Mouse (Mus musculus) liver, postnatal 0 days (tissue): ENCODE measurements at regions not wholly inside any gene's neighbourhood (a gene's known extent, or its start where the extent isn't known, plus 50 kb on each side); places are given as distances from the start of the nearest gene placed in this dataset.
A peak's percentile ranks its signal among the peaks of the same experiment; 100 is the strongest.

Source experiments
- ATAC-seq: fragments of 200-750 bp; cut with Nextera tagmentation; 2 replicates; pipeline ENCODE4 v1.8.0; 2017; ENCODE audit warnings: mild to moderate bottlenecking, moderate library complexity
- DNase-seq: peaks from one replicate; pipeline ENCODE4 v3.0.0-alpha.2; 2016
- H3K27ac ChIP-seq: fragments of 300-500 bp; sonication (generic); 2 replicates; pipeline ENCODE4 v1.5.1; 2014; ENCODE audit warnings: antibody characterized with exemption, moderate library complexity, mild to moderate bottlenecking, low read depth
- H3K27me3 ChIP-seq: fragments of 300-500 bp; sonication (generic); 2 replicates; pipeline ENCODE4 v1.6.1; 2014; ENCODE audit warnings: low read length, control low read depth, mixed read lengths; ENCODE audit not compliant: insufficient read depth
- H3K36me3 ChIP-seq: fragments of 300-500 bp; sonication (generic); replicated peaks from 2 replicates; pipeline ENCODE4 v1.6.1; 2014; ENCODE audit warnings: mild to moderate bottlenecking, control low read depth, low read length, moderate library complexity, mixed read lengths; ENCODE audit not compliant: insufficient read depth
- H3K4me1 ChIP-seq: fragments of 300-500 bp; sonication (generic); 2 replicates; pipeline ENCODE4 v1.6.1; 2014; ENCODE audit warnings: antibody characterized with exemption, mild to moderate bottlenecking, control low read depth; ENCODE audit not compliant: insufficient read depth
- H3K4me2 ChIP-seq: fragments of 300-500 bp; sonication (generic); 2 replicates; pipeline ENCODE4 v1.6.1; 2014; ENCODE audit warnings: low read depth, mild to moderate bottlenecking, low read length, moderate library complexity, mixed read lengths
- H3K4me3 ChIP-seq: fragments of 300-500 bp; sonication (generic); 2 replicates; pipeline ENCODE4 v1.5.1; 2014; ENCODE audit warnings: low read depth, low read length
- H3K9ac ChIP-seq: fragments of 300-500 bp; sonication (generic); replicated peaks from 2 replicates; pipeline ENCODE4 v1.6.1; 2014; ENCODE audit warnings: mild to moderate bottlenecking, moderate library complexity
- H3K9me3 ChIP-seq: fragments of 300-500 bp; sonication (generic); 2 replicates; pipeline ENCODE4 v1.6.1; 2016; ENCODE audit warnings: mild to moderate bottlenecking, control low read depth, low read length, mixed read lengths
- CTCF ChIP-seq: sonication (generic); IDR thresholded peaks from 2 replicates; pipeline ENCODE4 v1.5.1; 2016; ENCODE audit warnings: antibody characterized with exemption, low read depth
- EP300 ChIP-seq: IDR thresholded peaks from 2 replicates; pipeline ENCODE4 v1.6.1; 2016; ENCODE audit warnings: antibody characterized with exemption, low read depth, mild to moderate bottlenecking
- WGBS: fragments of 180-500 bp; shearing (Covaris S2); extraction: QIAGEN DNeasy Blood & Tissue Kit; methylation state at CpG from one replicate; pipeline ENCODE4 v1.1.7; 2014; ENCODE audit not compliant: insufficient replicate concordance; 5-methylcytosine and 5-hydroxymethylcytosine counted together

DNA sequence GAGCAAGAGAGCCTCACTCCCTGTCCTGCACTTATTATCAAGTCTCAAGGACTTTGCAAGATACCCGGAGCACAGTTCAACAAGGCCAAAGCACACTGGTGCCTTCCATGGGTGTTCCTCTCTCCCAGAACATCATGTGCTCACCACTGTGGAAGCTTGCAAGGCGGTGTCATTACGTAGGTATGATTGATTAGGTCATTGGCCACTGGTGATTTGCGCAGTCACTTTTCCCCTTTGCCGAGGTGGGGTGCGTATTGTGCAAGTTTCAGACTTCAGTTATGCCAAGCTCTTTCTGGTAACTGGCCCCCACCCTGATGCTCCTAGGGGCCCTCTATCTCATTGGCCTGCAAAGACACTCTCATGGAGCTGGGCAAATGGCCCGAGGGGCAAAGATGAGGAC, 98.3 kb upstream of the Errfi1 start:
- no peak overlapping the region for H3K27ac ChIP-seq

DNA sequence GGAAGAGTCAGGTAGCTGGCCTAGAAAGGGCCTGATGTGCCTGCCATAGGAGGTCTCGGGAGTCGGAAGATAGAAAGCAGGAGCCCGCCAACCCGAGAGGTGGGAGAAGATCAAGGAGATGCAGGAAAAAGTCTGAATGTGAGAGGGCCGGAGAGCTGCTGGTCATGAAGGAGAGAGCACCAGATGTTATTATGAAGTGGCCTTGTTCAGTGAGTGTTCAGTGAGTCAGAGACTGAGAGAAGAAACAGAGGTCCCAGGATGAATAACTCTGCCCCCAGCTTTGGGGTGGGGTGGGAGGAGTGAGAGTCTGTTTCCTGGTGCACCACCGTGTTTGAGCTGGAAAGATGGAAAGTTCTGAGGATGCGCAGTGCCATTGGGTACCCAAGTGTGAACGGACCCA, 100.2 kb upstream of the Slc45a1 start:
- no peaks in the 10 kb centered on the region for H3K9me3 ChIP-seq
- DNase-seq, result no peak
- no peak overlapping the region for H3K4me2 ChIP-seq
- peaks cover 7% of the 10 kb centered on the region; the same call in 1 of the 2 replicates for H3K4me1 ChIP-seq
- no peaks in the 10 kb centered on the region for H3K27me3 ChIP-seq
- H3K36me3 ChIP-seq, result no peaks in the 10 kb centered on the region
- no peak for ATAC-seq
- TF ChIP-seq CTCF (no peak), EP300 (no peak)
- WGBS, result 83% methylated on average over 8 of the region's 8 CpGs
- H3K9ac ChIP-seq, result no peak overlapping the region
- H3K4me3 ChIP-seq, result no peak overlapping the region
- H3K27ac ChIP-seq, result no peak overlapping the region

More for the DNA sequence above, 98.3 kb upstream of the Errfi1 start:
- ATAC-seq, result peak; percentile 56; the same call in 1 of the 2 replicates
- no peaks in the 10 kb centered on the region for H3K27me3 ChIP-seq
- TF ChIP-seq CTCF (no peak), EP300 (no peak; the same call in 1 of the 2 replicates)
- no peak overlapping the region for H3K4me3 ChIP-seq
- H3K4me1 ChIP-seq, result no peaks in the 10 kb centered on the region
- H3K36me3 ChIP-seq, result no peaks in the 10 kb centered on the region
- no peak overlapping the region for H3K9ac ChIP-seq
- WGBS, result 86% methylated on average over 7 of the region's 7 CpGs
- H3K4me2 ChIP-seq, result no peak overlapping the region
- no peaks in the 10 kb centered on the region for H3K9me3 ChIP-seq
- no peak for DNase-seq

DNA sequence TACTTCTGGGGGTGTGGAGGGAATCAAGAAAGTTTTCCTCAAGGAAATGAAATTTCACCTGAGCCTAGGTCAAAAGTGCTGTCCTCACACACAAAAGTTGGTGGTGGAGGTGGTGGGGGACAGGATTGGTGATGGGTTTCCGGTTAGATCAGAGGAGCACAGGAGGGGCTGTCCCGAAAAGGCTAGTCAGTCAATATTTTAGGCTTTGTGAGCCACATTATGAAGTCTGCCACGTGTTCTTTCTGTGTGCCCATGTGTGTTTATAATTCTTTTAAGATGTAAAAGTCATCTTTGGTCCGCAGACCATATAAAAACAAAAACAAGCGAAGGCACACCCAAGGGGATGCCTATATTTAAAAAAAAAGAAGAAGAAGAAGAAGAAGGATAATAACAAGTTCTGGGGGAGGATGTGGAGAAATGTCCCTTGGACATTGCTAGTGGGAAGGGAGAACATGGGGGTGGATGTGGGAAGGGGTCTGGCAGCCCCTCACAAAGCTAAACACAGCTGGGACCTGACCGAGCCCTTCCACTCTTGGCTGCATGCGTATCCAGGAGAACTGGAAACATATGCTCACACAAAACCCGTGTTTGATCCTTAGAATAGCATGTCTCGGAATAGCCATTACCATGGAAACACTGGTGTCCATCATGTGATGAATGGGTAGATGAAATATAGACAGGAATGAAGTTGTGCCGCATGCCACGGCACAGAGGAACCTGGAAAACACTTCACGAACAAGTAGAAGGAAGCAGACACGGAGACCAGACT, 98.7 kb upstream of the Slc45a1 start:
- 74% methylated on average over 13 of the region's 13 CpGs for WGBS
- no peaks in the 10 kb centered on the region for H3K27me3 ChIP-seq
- ATAC-seq, result no peak
- no peak overlapping the region for H3K4me2 ChIP-seq
- no peak overlapping the region for H3K9ac ChIP-seq
- H3K27ac ChIP-seq, result no peak overlapping the region
- no peaks in the 10 kb centered on the region for H3K9me3 ChIP-seq
- H3K4me3 ChIP-seq, result no peak overlapping the region
- TF ChIP-seq EP300, result no peak
- TF ChIP-seq CTCF, result no peak
- no peaks in the 10 kb centered on the region for H3K36me3 ChIP-seq
- H3K4me1 ChIP-seq, result peaks cover 12% of the 10 kb centered on the region; the same call in 1 of the 2 replicates
- no peak for DNase-seq

DNA sequence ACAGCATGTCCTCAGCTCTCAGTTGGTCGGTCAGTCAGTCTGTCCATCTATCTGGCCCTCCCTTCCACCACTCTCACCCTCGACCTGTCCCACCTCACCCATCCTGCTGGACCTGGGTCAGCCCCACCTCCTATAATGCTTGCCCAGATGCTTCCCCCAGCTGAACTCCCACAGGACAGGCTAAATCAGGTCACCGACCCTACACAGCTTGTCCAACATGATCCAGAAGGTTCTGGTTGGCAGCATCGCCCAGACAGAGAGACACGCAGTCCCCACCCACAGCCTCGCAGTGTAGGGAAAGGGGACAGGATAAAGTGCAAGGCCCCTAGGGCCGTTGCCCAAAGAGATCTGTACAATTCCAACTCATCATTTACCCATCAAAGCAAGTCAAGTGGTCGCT, 97.1 kb upstream of the Slc45a1 start:
- ATAC-seq, result no peak
- Histone ChIP-seq H3K4me3 (no peak overlapping the region), H3K27me3 (no peaks in the 10 kb centered on the region), H3K4me2 (no peak overlapping the region), H3K36me3 (no peaks in the 10 kb centered on the region), H3K27ac (no peak overlapping the region), H3K9ac (no peak overlapping the region), H3K4me1 (peaks cover 14% of the 10 kb centered on the region; the same call in 1 of the 2 replicates), H3K9me3 (no peaks in the 10 kb centered on the region)
- no peak for TF ChIP-seq EP300
- no peak for TF ChIP-seq CTCF
- no peak for DNase-seq
- WGBS, result 72% methylated on average over 8 of the region's 8 CpGs

DNA sequence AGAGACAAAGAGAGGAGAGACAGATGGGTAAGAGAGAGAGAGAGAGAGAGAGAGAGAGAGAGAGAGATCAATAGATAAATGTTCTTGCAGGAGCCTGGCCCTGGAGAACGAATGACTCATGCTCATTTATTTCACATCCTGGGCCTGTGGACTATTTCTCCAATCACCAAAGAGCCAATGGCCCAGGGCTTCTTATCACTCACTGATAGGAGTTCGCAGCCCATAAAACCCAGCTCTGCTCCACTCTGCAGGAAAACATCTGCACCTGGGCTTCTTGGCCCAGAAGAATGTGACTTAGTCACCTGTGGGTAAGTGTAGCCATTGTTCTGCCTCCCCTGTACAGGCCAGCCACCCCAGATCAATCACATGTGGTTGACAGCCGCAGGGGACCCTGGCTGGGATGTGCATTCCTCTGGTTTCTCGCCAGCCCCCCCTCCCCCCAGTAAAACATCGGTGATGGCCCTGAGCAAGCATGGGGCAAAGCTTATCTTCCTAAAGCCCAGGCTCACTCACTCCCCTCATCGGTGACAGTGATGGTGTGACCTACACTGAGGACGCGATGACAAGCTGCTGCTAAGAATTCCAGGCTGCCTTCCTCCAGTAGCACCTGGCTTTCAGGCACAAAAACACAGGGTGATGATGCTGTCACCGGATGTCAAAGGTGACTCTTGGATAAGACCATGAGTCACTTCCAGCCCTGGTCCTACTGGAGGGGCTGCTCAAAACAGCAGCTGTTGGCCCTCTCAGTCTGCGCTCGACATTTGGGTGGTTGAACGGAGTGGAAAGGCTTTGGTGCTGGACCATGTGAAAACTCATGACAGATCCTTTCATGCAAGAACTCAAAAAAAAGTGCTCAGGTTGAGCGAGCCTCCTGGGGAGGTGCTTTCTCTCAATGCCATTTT, 96.4 kb upstream of the Slc45a1 start:
- Histone ChIP-seq H3K36me3 (no peaks in the 10 kb centered on the region), H3K27me3 (no peaks in the 10 kb centered on the region), H3K4me1 (peaks cover 14% of the 10 kb centered on the region; the same call in 1 of the 2 replicates), H3K4me2 (no peak overlapping the region), H3K4me3 (no peak overlapping the region), H3K9me3 (no peaks in the 10 kb centered on the region), H3K9ac (no peak overlapping the region), H3K27ac (no peak overlapping the region)
- ATAC-seq (no peak), DNase-seq (no peak)
- TF ChIP-seq CTCF (no peak), EP300 (no peak)
- 57% methylated on average over 13 of the region's 13 CpGs for WGBS

DNA sequence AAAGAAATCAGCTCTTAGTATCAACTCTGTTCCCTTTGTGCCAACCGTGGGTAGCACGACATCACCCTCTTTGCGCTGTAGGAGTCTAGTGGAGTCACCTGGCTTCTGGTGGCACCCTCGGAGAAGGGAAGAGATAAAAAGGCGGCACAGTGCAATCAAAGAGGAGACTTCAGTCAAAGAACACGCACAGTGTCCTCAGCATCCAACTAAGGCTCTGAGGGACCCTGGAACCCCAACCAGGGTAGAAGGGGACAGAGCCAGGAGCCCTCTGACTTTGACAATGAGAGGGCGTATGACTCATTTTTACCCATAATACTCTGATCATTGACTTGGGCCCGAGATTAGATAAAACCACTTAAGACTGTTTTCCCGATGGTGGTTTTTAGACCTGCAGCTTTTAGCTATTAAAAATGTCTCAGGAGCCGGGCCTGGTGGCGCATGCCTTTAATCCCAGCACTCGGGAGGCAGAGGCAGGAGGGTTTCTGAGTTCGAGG, 94.5 kb upstream of the Slc45a1 start:
- 66% methylated on average over 13 of the region's 13 CpGs for WGBS
- Histone ChIP-seq H3K4me1 (peaks cover 14% of the 10 kb centered on the region; the same call in 1 of the 2 replicates), H3K4me3 (no peak overlapping the region), H3K27ac (peak overlapping the region; percentile 78), H3K27me3 (no peaks in the 10 kb centered on the region), H3K4me2 (no peak overlapping the region), H3K9me3 (no peaks in the 10 kb centered on the region), H3K9ac (no peak overlapping the region), H3K36me3 (no peaks in the 10 kb centered on the region)
- no peak for ATAC-seq
- TF ChIP-seq EP300, result no peak
- TF ChIP-seq CTCF, result no peak
- no peak for DNase-seq
